Mouse (Mus musculus): ENCODE measurements around the gene Rergl.

DNA sequence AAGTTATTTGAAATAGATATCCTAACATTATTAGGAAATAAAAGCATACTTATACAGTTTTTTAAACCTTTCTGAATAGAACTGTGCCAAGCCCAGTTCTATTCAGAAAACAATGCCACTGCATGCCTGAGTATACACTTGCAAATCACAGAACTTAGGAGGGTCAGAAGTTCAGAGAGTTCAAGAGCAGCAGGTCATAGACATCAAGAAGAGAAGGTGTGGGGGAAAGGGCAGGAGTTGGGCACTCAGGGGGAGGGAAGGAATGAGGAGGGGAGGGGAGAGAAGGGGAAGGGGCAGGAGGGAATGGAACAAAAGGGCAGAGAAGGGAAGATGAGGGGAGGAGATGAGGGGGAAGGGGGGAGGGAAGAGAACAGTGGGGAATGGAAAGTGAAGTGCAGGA is 23.6 kb upstream of the Rergl start:
- TF ChIP-seq POLR2A (IDR thresholded peaks at IDR 0.05; ENCODE audit: borderline replicate concordance, control insufficient read depth, low read depth, low read length) = no peak
- no peak for TF ChIP-seq CTCF (IDR thresholded peaks at IDR 0.05; ENCODE audit: control insufficient read depth, insufficient read depth, low read length)
